Mouse (Mus musculus) ES-Bruce4 (cell line): ENCODE measurements around the gene Dexi.

Experiments
- CTCF ChIP-seq: IDR thresholded peaks from one replicate; pipeline ENCODE4 v1.8.1; 2011; ENCODE audit warnings: low read depth, low read length
- EP300 ChIP-seq: IDR thresholded peaks from 2 replicates; pipeline ENCODE4 v1.6.1; 2011; ENCODE audit warnings: low read depth, low read length; ENCODE audit not compliant: insufficient read depth
- POLR2A ChIP-seq: IDR thresholded peaks from one replicate; pipeline ENCODE4 v1.8.1; 2011; ENCODE audit warnings: low read length; ENCODE audit not compliant: insufficient read depth

- TF ChIP-seq CTCF = no peak
- no peak for TF ChIP-seq POLR2A
- no peak for TF ChIP-seq EP300
Measured at GRCm38 (mm10) chr16:10536323-10536722, 6.5 kb downstream of the Dexi start.
